Mouse (Mus musculus): ENCODE results near the gene Stat6. TPM values are rescaled to one million over a fixed set of nuclear protein-coding genes. Genes with fewer than 3 reads are reported as not detected.

The Stat6 gene
- polyA plus RNA-seq, 1 experiment from 2014 or later, result 8.8 TPM

GRCm38 (mm10) chr10:127618173-127618572 is 24.6 kb upstream of the Stat6 start:
- Histone ChIP-seq H3K4me2 (replicated peaks) (peak overlapping the region; percentile 76), H3K4me1 (peaks cover 72% of the 10 kb centered on the region), H3K9ac (peak overlapping the region; percentile 95), H3K27ac (no peak overlapping the region; the same call in 1 of the 2 replicates), H3K9me3 (replicated peaks) (no peaks in the 10 kb centered on the region), H3K36me3 (0 out of 2 replicates have a peak, but pooled peaks cover 4% of the 10 kb centered on the region), H3K27me3 (no peaks in the 10 kb centered on the region), H3K4me3 (peak overlapping the region; percentile 85)
- no peak for ATAC-seq (ENCODE audit: low FRiP score)
- WGBS, result 49% methylated on average over 6 of the region's 6 CpGs

- no peak for ATAC-seq (ENCODE audit: low FRiP score)
- Histone ChIP-seq H3K4me1 (peaks cover 66% of the 10 kb centered on the region), H3K27me3 (no peaks in the 10 kb centered on the region), H3K36me3 (0 out of 2 replicates have a peak, but pooled peaks cover 4% of the 10 kb centered on the region), H3K4me3 (peak overlapping the region; percentile 85), H3K9ac (peak overlapping the region; percentile 95), H3K9me3 (replicated peaks) (no peaks in the 10 kb centered on the region), H3K27ac (peak overlapping the region; percentile 95), H3K4me2 (replicated peaks) (peak overlapping the region; percentile 76)
- WGBS, result 31% methylated on average over 8 of the region's 8 CpGs
Observed at GRCm38 (mm10) chr10:127619119-127619721, 23.6 kb upstream of the Stat6 start.

- no peaks in the 10 kb centered on the region for H3K9me3 ChIP-seq (replicated peaks)
- peak overlapping the region; percentile 95 for H3K9ac ChIP-seq
- H3K27me3 ChIP-seq, result no peaks in the 10 kb centered on the region
- peaks cover 58% of the 10 kb centered on the region for H3K4me1 ChIP-seq
- peak overlapping the region; percentile 85 for H3K4me3 ChIP-seq
- H3K27ac ChIP-seq, result peak overlapping the region; percentile 95
- peak overlapping the region; percentile 76 for H3K4me2 ChIP-seq (replicated peaks)
- H3K36me3 ChIP-seq, result 0 out of 2 replicates have a peak, but pooled peaks cover 4% of the 10 kb centered on the region
- under 1% methylated on average over 12 of the region's 12 CpGs for WGBS
- peak; percentile 1; the same call in 1 of the 2 replicates for ATAC-seq (ENCODE audit: low FRiP score)
Observed at GRCm38 (mm10) chr10:127619941-127620405, 22.8 kb upstream of the Stat6 start.

GRCm38 (mm10) chr10:127620406-127621190 is 22.2 kb upstream of the Stat6 start, which contains the start of gene Lrp1:
Lrp1 (minus strand) TSS chr10:127621148.
- peaks cover 52% of the 10 kb centered on the region for H3K4me1 ChIP-seq

GRCm38 (mm10) chr10:127621191-127622056 is 21.4 kb upstream of the Stat6 start:
- peak overlapping the region; percentile 95 for H3K9ac ChIP-seq
- no peaks in the 10 kb centered on the region for H3K27me3 ChIP-seq
- peak overlapping the region; percentile 95 for H3K27ac ChIP-seq
- WGBS, result under 1% methylated on average over 37 of the region's 39 CpGs
- H3K9me3 ChIP-seq (replicated peaks), result 0 out of 2 replicates have a peak, but pooled peaks cover 2% of the 10 kb centered on the region
- H3K4me3 ChIP-seq, result peak overlapping the region; percentile 85
- peak; percentile 87 for ATAC-seq (ENCODE audit: low FRiP score)
- H3K4me2 ChIP-seq (replicated peaks), result peak overlapping the region; percentile 76
- H3K36me3 ChIP-seq, result 0 out of 2 replicates have a peak, but pooled peaks cover 4% of the 10 kb centered on the region
- H3K4me1 ChIP-seq, result peaks cover 44% of the 10 kb centered on the region

More at GRCm38 (mm10) chr10:127620406-127621190, 22.2 kb upstream of the Stat6 start, which contains the start of gene Lrp1:
- peak within 1 kb of the TSS; percentile 76 for H3K4me2 ChIP-seq (replicated peaks)
- H3K9me3 ChIP-seq (replicated peaks), result no peaks in the 10 kb centered on the region
- H3K36me3 ChIP-seq, result 0 out of 2 replicates have a peak, but pooled peaks cover 4% of the 10 kb centered on the region
- H3K27ac ChIP-seq, result peak within 1 kb of the TSS; percentile 95
- H3K4me3 ChIP-seq, result peak within 1 kb of the TSS; percentile 85
- no peaks in the 10 kb centered on the region for H3K27me3 ChIP-seq
- WGBS, result under 1% methylated on average over 24 of the region's 32 CpGs
- peak; percentile 83 for ATAC-seq (ENCODE audit: low FRiP score)
- peak within 1 kb of the TSS; percentile 95 for H3K9ac ChIP-seq

- peak overlapping the region; percentile 95; the same call in 1 of the 2 replicates for H3K27ac ChIP-seq
- peak overlapping the region; percentile 85 for H3K4me3 ChIP-seq
- no peak for ATAC-seq (ENCODE audit: low FRiP score)
- no peaks in the 10 kb centered on the region for H3K27me3 ChIP-seq
- 0 out of 2 replicates have a peak, but pooled peaks cover 6% of the 10 kb centered on the region for H3K9me3 ChIP-seq (replicated peaks)
- peaks cover 39% of the 10 kb centered on the region for H3K4me1 ChIP-seq
- 0 out of 2 replicates have a peak, but pooled peaks cover 4% of the 10 kb centered on the region for H3K36me3 ChIP-seq
- H3K4me2 ChIP-seq (replicated peaks), result peak overlapping the region; percentile 76
- peak overlapping the region; percentile 95 for H3K9ac ChIP-seq
- under 1% methylated on average over 13 of the region's 13 CpGs for WGBS
Observed at GRCm38 (mm10) chr10:127622057-127622392, 20.8 kb upstream of the Stat6 start.

GRCm38 (mm10) chr10:127622661-127623060 is 20.1 kb upstream of the Stat6 start:
- H3K4me3 ChIP-seq, result no peak overlapping the region
- H3K9me3 ChIP-seq (replicated peaks), result 0 out of 2 replicates have a peak, but pooled peaks cover 6% of the 10 kb centered on the region
- no peaks in the 10 kb centered on the region for H3K36me3 ChIP-seq
- 57% methylated on average over 4 of the region's 4 CpGs for WGBS
- no peak overlapping the region for H3K9ac ChIP-seq
- no peak for ATAC-seq (ENCODE audit: low FRiP score)
- no peaks in the 10 kb centered on the region for H3K27me3 ChIP-seq
- 0 out of 2 replicates have a peak overlapping the region, but pooled peaks have one; percentile 76 for H3K4me2 ChIP-seq (replicated peaks)
- peaks cover 32% of the 10 kb centered on the region for H3K4me1 ChIP-seq
- 0 out of 2 replicates have a peak overlapping the region, but pooled peaks have one; percentile 95 for H3K27ac ChIP-seq

GRCm38 (mm10) chr10:127623439-127624216 is 19.2 kb upstream of the Stat6 start:
- no peak for ATAC-seq (ENCODE audit: low FRiP score)
- no peak overlapping the region for H3K4me3 ChIP-seq
- no peak overlapping the region for H3K27ac ChIP-seq
- 90% methylated on average over 6 of the region's 6 CpGs for WGBS
- 0 out of 2 replicates have a peak, but pooled peaks cover 6% of the 10 kb centered on the region for H3K9me3 ChIP-seq (replicated peaks)
- no peak overlapping the region for H3K9ac ChIP-seq
- H3K36me3 ChIP-seq, result no peaks in the 10 kb centered on the region
- peaks cover 23% of the 10 kb centered on the region for H3K4me1 ChIP-seq
- H3K27me3 ChIP-seq, result no peaks in the 10 kb centered on the region
- no peak overlapping the region for H3K4me2 ChIP-seq (replicated peaks)

- Histone ChIP-seq H3K36me3 (no peaks in the 10 kb centered on the region), H3K9ac (no peak overlapping the region), H3K4me3 (no peak overlapping the region), H3K4me1 (peaks cover 8% of the 10 kb centered on the region), H3K9me3 (replicated peaks) (0 out of 2 replicates have a peak, but pooled peaks cover 6% of the 10 kb centered on the region), H3K4me2 (replicated peaks) (no peak overlapping the region), H3K27ac (no peak overlapping the region), H3K27me3 (no peaks in the 10 kb centered on the region)
- no peak for ATAC-seq (ENCODE audit: low FRiP score)
- WGBS, result 91% methylated on average over 3 of the region's 3 CpGs
Observed at GRCm38 (mm10) chr10:127626433-127626832, 16.4 kb upstream of the Stat6 start.

- H3K27ac ChIP-seq, result no peak overlapping the region
- no peaks in the 10 kb centered on the region for H3K4me1 ChIP-seq
- ATAC-seq (ENCODE audit: low FRiP score), result no peak
- no peak overlapping the region for H3K9ac ChIP-seq
- H3K4me3 ChIP-seq, result no peak overlapping the region
- H3K36me3 ChIP-seq, result no peaks in the 10 kb centered on the region
- WGBS, result 85% methylated on average over 10 of the region's 10 CpGs
- H3K4me2 ChIP-seq (replicated peaks), result no peak overlapping the region
- H3K9me3 ChIP-seq (replicated peaks), result 0 out of 2 replicates have a peak, but pooled peaks cover 3% of the 10 kb centered on the region
- no peaks in the 10 kb centered on the region for H3K27me3 ChIP-seq
Observed at GRCm38 (mm10) chr10:127631261-127632214, 11.2 kb upstream of the Stat6 start.
